Mouse (Mus musculus): ENCODE results near the gene Ccnd1. TPM values are rescaled to one million over a fixed set of nuclear protein-coding genes. Genes with fewer than 3 reads are reported as not detected.

Gene Ccnd1
- 191 and 194 TPM in 2 replicates for polyA plus RNA-seq (2016; fragmentation: Nextera tagmentation; extraction: Ambion mirVana)

GRCm38 (mm10) chr7:144939344-144940002 lies at the start of gene Ccnd1:
TSS of gene Ccnd1 (minus strand) at chr7:144939925.
- under 1% methylated on average over 41 of the region's 45 CpGs for WGBS
- H3K36me3 ChIP-seq (replicated peaks), result peaks cover 34% of the 10 kb centered on the region
- H3K4me3 ChIP-seq, result peak within 1 kb of the TSS; percentile 77
- peak within 1 kb of the TSS; percentile 98 for H3K27ac ChIP-seq (replicated peaks)
- no peaks in the 10 kb centered on the region for H3K27me3 ChIP-seq (replicated peaks; ENCODE audit: low read depth, poor library complexity, severe bottlenecking)
- peaks cover 77% of the 10 kb centered on the region for H3K4me1 ChIP-seq
- DNase-seq (ENCODE audit: low spot score), result peak; percentile 93
- no peaks in the 10 kb centered on the region for H3K9me3 ChIP-seq

GRCm38 (mm10) chr7:144988856-144989255 lies 49.1 kb upstream of the Ccnd1 start:
- H3K36me3 ChIP-seq (replicated peaks), result no peaks in the 10 kb centered on the region
- H3K27me3 ChIP-seq (replicated peaks; ENCODE audit: low read depth, poor library complexity, severe bottlenecking), result no peaks in the 10 kb centered on the region
- DNase-seq (ENCODE audit: low spot score), result peak; percentile 17
- WGBS, result 71% methylated on average over 3 of the region's 3 CpGs
- H3K4me1 ChIP-seq, result peaks cover 24% of the 10 kb centered on the region
- H3K4me3 ChIP-seq, result no peak overlapping the region
- H3K9me3 ChIP-seq, result no peaks in the 10 kb centered on the region
- no peak overlapping the region for H3K27ac ChIP-seq (replicated peaks)

GRCm38 (mm10) chr7:144985100-144985499 lies 45.4 kb upstream of the Ccnd1 start:
- Histone ChIP-seq H3K27ac (replicated peaks) (no peak overlapping the region; the same call in 1 of the 2 replicates), H3K27me3 (replicated peaks; ENCODE audit: low read depth, poor library complexity, severe bottlenecking) (no peaks in the 10 kb centered on the region; the same call in 1 of the 2 replicates), H3K4me1 (peaks cover 32% of the 10 kb centered on the region), H3K9me3 (no peaks in the 10 kb centered on the region), H3K4me3 (no peak overlapping the region), H3K36me3 (replicated peaks) (no peaks in the 10 kb centered on the region)
- no peak for DNase-seq (ENCODE audit: low spot score)
- WGBS, result 71% methylated on average over 1 of the region's 1 CpGs

- Histone ChIP-seq H3K27me3 (replicated peaks; ENCODE audit: low read depth, poor library complexity, severe bottlenecking) (no peaks in the 10 kb centered on the region; the same call in 1 of the 2 replicates), H3K27ac (replicated peaks) (no peak overlapping the region), H3K4me1 (peaks cover 15% of the 10 kb centered on the region), H3K36me3 (replicated peaks) (no peaks in the 10 kb centered on the region), H3K4me3 (no peak overlapping the region), H3K9me3 (0 out of 2 replicates have a peak, but pooled peaks cover 2% of the 10 kb centered on the region)
- 89% methylated on average over 6 of the region's 6 CpGs for WGBS
- DNase-seq (ENCODE audit: low spot score), result no peak
Observed at GRCm38 (mm10) chr7:144982358-144983110, 42.8 kb upstream of the Ccnd1 start.

GRCm38 (mm10) chr7:144981426-144982079 lies 41.8 kb upstream of the Ccnd1 start:
- 70% methylated on average over 8 of the region's 8 CpGs for whole genome bisulfite sequencing
- DNase-seq (ENCODE audit: low spot score), result no peak
- Histone ChIP-seq H3K27ac (replicated peaks) (no peak overlapping the region), H3K9me3 (0 out of 2 replicates have a peak, but pooled peaks cover 2% of the 10 kb centered on the region), H3K4me3 (no peak overlapping the region), H3K27me3 (replicated peaks; ENCODE audit: low read depth, poor library complexity, severe bottlenecking) (no peaks in the 10 kb centered on the region; the same call in 1 of the 2 replicates), H3K4me1 (peaks cover 14% of the 10 kb centered on the region), H3K36me3 (replicated peaks) (no peaks in the 10 kb centered on the region)

GRCm38 (mm10) chr7:144979814-144980213 lies 40.1 kb upstream of the Ccnd1 start:
- no peaks in the 10 kb centered on the region; the same call in 1 of the 2 replicates for H3K27me3 ChIP-seq (replicated peaks; ENCODE audit: low read depth, poor library complexity, severe bottlenecking)
- peaks cover 8% of the 10 kb centered on the region for H3K4me1 ChIP-seq
- DNase-seq (ENCODE audit: low spot score), result no peak
- H3K27ac ChIP-seq (replicated peaks), result 0 out of 2 replicates have a peak overlapping the region, but pooled peaks have one; percentile 0
- H3K4me3 ChIP-seq, result no peak overlapping the region
- 0 out of 2 replicates have a peak, but pooled peaks cover 2% of the 10 kb centered on the region for H3K9me3 ChIP-seq
- H3K36me3 ChIP-seq (replicated peaks), result no peaks in the 10 kb centered on the region
- WGBS, result 79% methylated on average over 5 of the region's 5 CpGs

- Histone ChIP-seq H3K27me3 (replicated peaks; ENCODE audit: low read depth, poor library complexity, severe bottlenecking) (no peaks in the 10 kb centered on the region; the same call in 1 of the 2 replicates), H3K9me3 (0 out of 2 replicates have a peak, but pooled peaks cover 2% of the 10 kb centered on the region), H3K36me3 (replicated peaks) (no peaks in the 10 kb centered on the region), H3K4me3 (no peak overlapping the region), H3K4me1 (peaks cover 8% of the 10 kb centered on the region), H3K27ac (replicated peaks) (no peak overlapping the region)
- DNase-seq (ENCODE audit: low spot score), result no peak
- WGBS, result 76% methylated on average over 2 of the region's 2 CpGs
Observed at GRCm38 (mm10) chr7:144977121-144977520, 37.4 kb upstream of the Ccnd1 start.

GRCm38 (mm10) chr7:144973461-144973860 lies 33.7 kb upstream of the Ccnd1 start:
- Histone ChIP-seq H3K27me3 (replicated peaks; ENCODE audit: low read depth, poor library complexity, severe bottlenecking) (0 out of 2 replicates have a peak, but pooled peaks cover 5% of the 10 kb centered on the region), H3K4me1 (no peaks in the 10 kb centered on the region), H3K9me3 (no peaks in the 10 kb centered on the region), H3K36me3 (replicated peaks) (no peaks in the 10 kb centered on the region), H3K27ac (replicated peaks) (no peak overlapping the region), H3K4me3 (no peak overlapping the region)
- DNase-seq (ENCODE audit: low spot score), result no peak
- WGBS, result 82% methylated on average over 8 of the region's 8 CpGs

- no peaks in the 10 kb centered on the region for H3K9me3 ChIP-seq
- WGBS, result 29% methylated on average over 2 of the region's 2 CpGs
Observed at GRCm38 (mm10) chr7:144971769-144972168, 32.0 kb upstream of the Ccnd1 start.

GRCm38 (mm10) chr7:144970997-144971768 lies 31.5 kb upstream of the Ccnd1 start:
- Histone ChIP-seq H3K36me3 (replicated peaks) (no peaks in the 10 kb centered on the region), H3K27ac (replicated peaks) (peak overlapping the region; percentile 30; the same call in 1 of the 2 replicates), H3K4me3 (no peak overlapping the region), H3K4me1 (no peaks in the 10 kb centered on the region), H3K27me3 (replicated peaks; ENCODE audit: low read depth, poor library complexity, severe bottlenecking) (0 out of 2 replicates have a peak, but pooled peaks cover 5% of the 10 kb centered on the region), H3K9me3 (no peaks in the 10 kb centered on the region)
- 78% methylated on average over 8 of the region's 8 CpGs for WGBS
- DNase-seq (ENCODE audit: low spot score), result no peak

More at GRCm38 (mm10) chr7:144971769-144972168, 32.0 kb upstream of the Ccnd1 start:
- Histone ChIP-seq H3K36me3 (replicated peaks) (no peaks in the 10 kb centered on the region), H3K4me1 (no peaks in the 10 kb centered on the region), H3K27ac (replicated peaks) (no peak overlapping the region), H3K27me3 (replicated peaks; ENCODE audit: low read depth, poor library complexity, severe bottlenecking) (0 out of 2 replicates have a peak, but pooled peaks cover 5% of the 10 kb centered on the region), H3K4me3 (no peak overlapping the region)
- DNase-seq (ENCODE audit: low spot score), result no peak

- H3K36me3 ChIP-seq (replicated peaks), result no peaks in the 10 kb centered on the region
- no peaks in the 10 kb centered on the region for H3K9me3 ChIP-seq
- 79% methylated on average over 5 of the region's 5 CpGs for WGBS
- peaks cover 10% of the 10 kb centered on the region for H3K4me1 ChIP-seq
- no peak overlapping the region for H3K4me3 ChIP-seq
- H3K27ac ChIP-seq (replicated peaks), result no peak overlapping the region
- 0 out of 2 replicates have a peak, but pooled peaks cover under 1% of the 10 kb centered on the region for H3K27me3 ChIP-seq (replicated peaks; ENCODE audit: low read depth, poor library complexity, severe bottlenecking)
- DNase-seq (ENCODE audit: low spot score), result no peak
Observed at GRCm38 (mm10) chr7:144965893-144966292, 26.2 kb upstream of the Ccnd1 start.
